Mouse (Mus musculus) heart, embryonic 15.5 days (tissue): ENCODE data around the gene Snx25. TPM values are rescaled to one million over a fixed set of nuclear protein-coding genes. Genes with fewer than 3 reads are reported as not detected.
"Not testable (repeated sequence)": the region's sequence is repeated elsewhere in the genome, so short reads cannot be mapped to it uniquely, and the experiment has no call there.

Experiments
- ATAC-seq: fragments of 200-750 bp; cut with Nextera tagmentation; replicated peaks from 2 replicates; pipeline ENCODE4 v1.8.0; 2017; ENCODE audit warnings: low read depth, moderate TSS enrichment; ENCODE audit not compliant: insufficient number of reproducible peaks, insufficient read depth, low FRiP score
- H3K27ac ChIP-seq: fragments of 300-500 bp; sonication (generic); 2 replicates; pipeline ENCODE4 v1.5.1; 2015; ENCODE audit warnings: mild to moderate bottlenecking, inconsistent platforms
- H3K27me3 ChIP-seq: fragments of 300-500 bp; sonication (generic); 2 replicates; pipeline ENCODE4 v1.6.1; 2015; ENCODE audit warnings: inconsistent platforms
- H3K36me3 ChIP-seq: fragments of 300-500 bp; sonication (generic); 2 replicates; pipeline ENCODE4 v1.6.1; 2015; ENCODE audit warnings: mild to moderate bottlenecking, inconsistent platforms
- H3K4me1 ChIP-seq: fragments of 300-500 bp; sonication (generic); replicated peaks from 2 replicates; pipeline ENCODE4 v1.6.1; 2015; ENCODE audit warnings: inconsistent platforms
- H3K4me2 ChIP-seq: fragments of 300-500 bp; sonication (generic); 2 replicates; pipeline ENCODE4 v1.6.1; 2015; ENCODE audit warnings: inconsistent platforms, mild to moderate bottlenecking, moderate library complexity
- H3K4me3 ChIP-seq: fragments of 300-500 bp; sonication (generic); 2 replicates; pipeline ENCODE4 v1.5.1; 2015; ENCODE audit warnings: mild to moderate bottlenecking, inconsistent platforms
- H3K9ac ChIP-seq: fragments of 300-500 bp; sonication (generic); 2 replicates; pipeline ENCODE4 v1.6.1; 2015; ENCODE audit warnings: mild to moderate bottlenecking, inconsistent platforms
- H3K9me3 ChIP-seq: fragments of 300-500 bp; sonication (generic); replicated peaks from 2 replicates; pipeline ENCODE4 v1.6.1; 2016; ENCODE audit warnings: inconsistent platforms
- WGBS: fragments of 180-500 bp; shearing (Covaris S2); methylation state at CpG from one replicate; pipeline ENCODE4 v1.1.7; 2015; ENCODE audit warnings: mixed read lengths; 5-methylcytosine and 5-hydroxymethylcytosine counted together
- polyA plus RNA-seq: library from polyadenylated mRNA; unstranded; fragments of >200 nt; fragmentation: Nextera tagmentation; extraction: Ambion mirVana; gene quantifications from 2 replicates; pipeline ENCODE4 v1.2.1, GENCODE M21; 2015

Snx25 gene
- polyA plus RNA-seq, 1 experiment from 2014 or later: 3.1 TPM

DNA sequence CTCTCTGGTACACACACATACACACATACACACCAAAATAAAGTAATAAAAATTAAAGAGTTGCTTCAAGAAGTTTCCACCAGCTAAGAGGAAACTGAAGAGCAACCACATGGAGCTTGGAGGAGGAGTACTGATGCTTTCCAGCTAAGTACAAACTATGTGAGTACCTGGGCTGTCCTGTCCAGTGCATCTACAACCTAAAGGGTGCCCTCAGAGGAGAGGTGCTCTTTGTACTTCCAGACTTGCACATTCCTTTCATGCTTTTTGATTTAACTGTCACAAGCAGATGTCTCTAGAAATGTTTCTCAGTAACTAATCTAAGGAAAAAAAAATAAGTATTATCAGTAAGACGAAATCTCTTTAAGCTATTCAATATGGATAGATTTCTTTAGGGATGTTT is 14.6 kb downstream of the Snx25 start:
- no peaks in the 10 kb centered on the region for H3K9me3 ChIP-seq
- no peak overlapping the region for H3K4me3 ChIP-seq
- no peak overlapping the region for H3K9ac ChIP-seq
- H3K36me3 ChIP-seq: 0 out of 2 replicates have a peak, but pooled peaks cover 6% of the 10 kb centered on the region
- H3K4me2 ChIP-seq: no peak overlapping the region
- H3K27me3 ChIP-seq: no peaks in the 10 kb centered on the region
- no peak overlapping the region for H3K27ac ChIP-seq
- 75% methylated on average over 1 of the region's 1 CpGs for WGBS
- no peak for ATAC-seq
- H3K4me1 ChIP-seq: peaks cover 8% of the 10 kb centered on the region

DNA sequence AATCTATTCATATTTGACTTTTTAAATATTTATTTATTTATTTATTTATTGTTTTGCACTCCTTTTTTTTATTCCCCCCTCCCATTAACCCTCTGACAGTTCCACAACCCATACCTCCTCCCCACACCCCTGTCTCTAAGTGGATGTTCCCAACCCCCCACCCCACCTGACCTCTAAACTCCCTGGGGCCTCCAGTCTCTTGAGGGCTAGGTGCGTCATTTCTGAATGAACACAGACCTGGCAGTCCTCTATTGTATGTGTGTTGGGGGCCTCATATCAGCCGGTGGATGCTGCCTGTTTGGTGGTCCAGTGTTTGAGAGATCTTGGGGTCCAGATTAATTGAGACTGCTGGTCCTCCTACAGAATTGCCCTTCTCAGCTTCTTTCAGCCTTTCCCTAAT is 16.4 kb downstream of the Snx25 start:
- H3K4me3 ChIP-seq, H3K4me2 ChIP-seq, H3K36me3 ChIP-seq, ATAC-seq, H3K27ac ChIP-seq, H3K4me1 ChIP-seq, H3K9ac ChIP-seq, H3K27me3 ChIP-seq, H3K9me3 ChIP-seq: not testable (repeated sequence)
- WGBS: 89% methylated on average over 2 of the region's 2 CpGs

DNA sequence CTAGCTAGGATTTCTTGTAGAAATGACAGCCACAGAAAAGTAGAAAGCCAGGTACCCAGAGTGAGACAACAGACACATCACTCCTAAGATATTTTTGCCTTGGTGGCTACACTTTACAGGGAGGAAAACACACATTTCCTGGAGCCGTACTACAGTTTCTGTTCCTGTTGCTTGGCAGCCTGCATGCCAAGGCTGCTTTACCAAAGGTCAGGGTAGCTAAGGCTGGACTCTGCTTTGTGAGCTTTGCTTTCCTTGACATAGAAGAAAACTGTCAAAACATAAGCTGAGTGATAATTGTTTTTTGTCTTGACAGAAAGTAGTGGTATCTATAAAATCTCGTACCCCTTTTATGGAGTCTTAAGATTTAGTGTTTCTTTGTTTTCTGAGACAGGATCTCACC is 21.5 kb downstream of the Snx25 start:
- no peak for ATAC-seq
- Histone ChIP-seq H3K9me3 (no peaks in the 10 kb centered on the region), H3K27me3 (no peaks in the 10 kb centered on the region), H3K9ac (no peak overlapping the region), H3K27ac (no peak overlapping the region), H3K36me3 (0 out of 2 replicates have a peak, but pooled peaks cover 6% of the 10 kb centered on the region), H3K4me2 (no peak overlapping the region), H3K4me3 (no peak overlapping the region), H3K4me1 (no peaks in the 10 kb centered on the region)
- WGBS: 66% methylated on average over 2 of the region's 2 CpGs

DNA sequence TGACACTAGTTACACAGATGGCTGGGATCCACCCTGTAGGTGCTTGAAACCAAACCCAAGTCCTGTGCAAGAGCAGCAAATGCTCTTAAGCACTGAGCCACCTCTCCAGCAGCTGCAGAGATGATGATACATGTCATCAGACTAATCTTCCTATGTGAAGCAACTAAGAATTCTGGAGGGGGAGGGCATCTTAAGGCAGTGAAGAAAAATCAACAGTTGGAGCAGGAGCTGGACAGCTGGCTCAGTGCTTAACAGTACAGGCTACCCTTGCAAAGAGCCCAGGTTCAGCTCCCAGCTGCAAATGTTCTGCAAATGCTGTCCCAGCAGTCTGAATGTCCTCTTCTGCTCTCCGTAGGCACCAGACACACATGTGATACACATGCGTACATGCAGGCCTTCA is 29.5 kb downstream of the Snx25 start:
- H3K4me1 ChIP-seq: no peaks in the 10 kb centered on the region
- H3K4me2 ChIP-seq: no peak overlapping the region
- no peaks in the 10 kb centered on the region for H3K9me3 ChIP-seq
- 91% methylated on average over 2 of the region's 2 CpGs for WGBS
- no peaks in the 10 kb centered on the region for H3K36me3 ChIP-seq
- no peaks in the 10 kb centered on the region for H3K27me3 ChIP-seq
- no peak for ATAC-seq
- H3K9ac ChIP-seq: no peak overlapping the region
- H3K27ac ChIP-seq: no peak overlapping the region
- no peak overlapping the region for H3K4me3 ChIP-seq

DNA sequence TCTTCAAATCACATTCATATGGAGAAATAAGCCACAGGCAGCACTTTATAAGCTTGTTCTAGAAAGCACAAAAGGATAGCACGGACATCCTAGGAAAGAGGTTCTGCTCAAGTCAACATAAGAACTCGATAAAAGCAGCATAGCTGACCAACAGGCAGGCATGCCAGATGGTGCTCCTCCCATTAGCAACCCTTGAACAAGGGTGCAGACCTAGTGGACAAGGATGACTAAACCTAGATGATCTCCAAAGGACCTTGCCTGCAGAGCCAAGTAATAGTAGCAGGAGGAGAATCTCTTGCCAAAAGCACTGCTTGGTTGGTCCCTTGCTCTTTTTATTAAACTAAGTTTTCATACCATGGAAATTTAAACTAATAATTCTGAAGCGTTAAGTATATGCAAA is 32.8 kb downstream of the Snx25 start:
- ATAC-seq: no peak
- Histone ChIP-seq H3K9me3 (no peaks in the 10 kb centered on the region), H3K36me3 (peaks cover 7% of the 10 kb centered on the region), H3K9ac (no peak overlapping the region), H3K4me2 (no peak overlapping the region), H3K27me3 (no peaks in the 10 kb centered on the region), H3K27ac (no peak overlapping the region), H3K4me3 (no peak overlapping the region), H3K4me1 (no peaks in the 10 kb centered on the region)
- WGBS: 87% methylated on average over 3 of the region's 3 CpGs

DNA sequence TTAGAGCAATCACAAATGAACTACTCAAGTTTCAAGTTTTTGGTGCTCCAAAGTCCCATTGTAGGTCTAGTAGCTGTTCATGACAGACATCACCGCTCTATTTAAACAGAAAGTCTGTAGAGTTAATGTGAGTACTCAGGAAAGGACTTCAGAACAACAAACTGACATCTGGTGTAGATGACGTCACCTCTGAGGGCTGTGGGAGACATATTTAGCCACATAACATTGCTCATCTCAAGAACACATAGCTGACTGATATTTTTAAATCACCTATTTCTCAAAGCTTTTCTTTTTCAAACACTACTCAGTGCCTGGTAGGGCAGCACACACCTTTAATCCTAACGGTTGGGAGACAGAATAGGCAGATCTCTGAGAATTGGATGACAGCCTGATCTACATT is 34.8 kb downstream of the Snx25 start:
- H3K9ac ChIP-seq: no peak overlapping the region
- no peak overlapping the region for H3K4me3 ChIP-seq
- no peaks in the 10 kb centered on the region for H3K4me1 ChIP-seq
- 60% methylated on average over 3 of the region's 3 CpGs for WGBS
- no peak for ATAC-seq
- no peaks in the 10 kb centered on the region for H3K9me3 ChIP-seq
- no peak overlapping the region for H3K4me2 ChIP-seq
- no peak overlapping the region for H3K27ac ChIP-seq
- H3K36me3 ChIP-seq: peaks cover 7% of the 10 kb centered on the region
- H3K27me3 ChIP-seq: no peaks in the 10 kb centered on the region

- H3K9ac ChIP-seq, ATAC-seq, H3K36me3 ChIP-seq, H3K4me2 ChIP-seq, H3K9me3 ChIP-seq, H3K4me1 ChIP-seq, H3K27ac ChIP-seq, H3K27me3 ChIP-seq, H3K4me3 ChIP-seq: not testable (repeated sequence)
Observed at GRCm38 (mm10) chr8:46113421-46114170, 38.4 kb downstream of the Snx25 start.

DNA sequence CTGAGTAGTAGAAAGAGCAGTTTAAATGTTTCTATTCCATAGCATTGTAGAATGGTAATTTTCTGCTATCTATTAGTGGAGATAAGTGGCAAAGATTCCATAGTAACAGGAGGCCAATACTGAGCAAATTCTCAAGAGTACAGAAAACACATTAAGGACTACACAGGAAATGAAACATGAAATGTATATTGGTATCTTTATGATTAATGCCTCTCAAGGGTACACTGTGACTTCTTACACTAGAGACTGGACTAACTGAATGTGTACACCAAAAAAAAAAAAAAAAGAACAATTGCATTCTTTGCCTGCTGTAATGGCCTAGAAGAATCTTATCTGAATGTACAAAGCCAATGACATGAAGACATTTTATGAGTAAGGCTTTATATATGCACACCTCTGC is 44.3 kb downstream of the Snx25 start:
- H3K4me1 ChIP-seq: no peaks in the 10 kb centered on the region
- no peak overlapping the region for H3K27ac ChIP-seq
- H3K9me3 ChIP-seq: no peaks in the 10 kb centered on the region
- H3K27me3 ChIP-seq: no peaks in the 10 kb centered on the region
- H3K36me3 ChIP-seq: 0 out of 2 replicates have a peak, but pooled peaks cover 11% of the 10 kb centered on the region
- no peak overlapping the region for H3K9ac ChIP-seq
- ATAC-seq: no peak
- no peak overlapping the region for H3K4me3 ChIP-seq
- H3K4me2 ChIP-seq: no peak overlapping the region

DNA sequence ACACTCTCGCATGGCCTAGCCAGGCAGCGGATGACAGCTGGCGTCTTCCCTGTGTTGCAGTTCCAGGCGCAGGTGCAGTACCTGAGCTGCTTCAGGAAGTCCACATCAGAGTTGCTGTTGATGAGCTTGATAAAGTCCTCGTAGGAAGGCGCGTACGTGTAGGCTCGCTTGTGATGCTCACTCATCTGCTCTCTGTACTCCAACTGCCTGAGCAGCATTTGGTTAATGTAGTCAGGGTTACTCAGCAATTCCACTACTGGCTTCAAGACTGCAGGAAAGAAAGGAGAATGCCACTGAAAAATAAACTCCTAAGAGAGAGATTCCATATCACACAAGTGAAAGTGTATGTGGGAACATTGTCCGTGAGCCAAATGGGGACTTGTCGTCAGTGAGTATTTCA is 48.5 kb downstream of the Snx25 start:
- H3K4me1 ChIP-seq: no peaks in the 10 kb centered on the region
- no peak overlapping the region for H3K9ac ChIP-seq
- H3K4me3 ChIP-seq: no peak overlapping the region
- H3K27ac ChIP-seq: no peak overlapping the region
- H3K9me3 ChIP-seq: 0 out of 2 replicates have a peak, but pooled peaks cover 3% of the 10 kb centered on the region
- H3K36me3 ChIP-seq: peaks cover 22% of the 10 kb centered on the region; the same call in 1 of the 2 replicates
- H3K27me3 ChIP-seq: no peaks in the 10 kb centered on the region
- H3K4me2 ChIP-seq: no peak overlapping the region
- ATAC-seq: no peak
- 92% methylated on average over 11 of the region's 11 CpGs for WGBS

GRCm38 (mm10) chr8:46092667-46093360 is 59.1 kb downstream of the Snx25 start:
- Histone ChIP-seq H3K27ac (no peak overlapping the region), H3K27me3 (no peaks in the 10 kb centered on the region), H3K4me2 (no peak overlapping the region), H3K9ac (no peak overlapping the region), H3K9me3 (no peaks in the 10 kb centered on the region), H3K4me1 (peaks cover 16% of the 10 kb centered on the region), H3K4me3 (no peak overlapping the region), H3K36me3 (no peaks in the 10 kb centered on the region)
- WGBS: 62% methylated on average over 6 of the region's 6 CpGs
- ATAC-seq: no peak

DNA sequence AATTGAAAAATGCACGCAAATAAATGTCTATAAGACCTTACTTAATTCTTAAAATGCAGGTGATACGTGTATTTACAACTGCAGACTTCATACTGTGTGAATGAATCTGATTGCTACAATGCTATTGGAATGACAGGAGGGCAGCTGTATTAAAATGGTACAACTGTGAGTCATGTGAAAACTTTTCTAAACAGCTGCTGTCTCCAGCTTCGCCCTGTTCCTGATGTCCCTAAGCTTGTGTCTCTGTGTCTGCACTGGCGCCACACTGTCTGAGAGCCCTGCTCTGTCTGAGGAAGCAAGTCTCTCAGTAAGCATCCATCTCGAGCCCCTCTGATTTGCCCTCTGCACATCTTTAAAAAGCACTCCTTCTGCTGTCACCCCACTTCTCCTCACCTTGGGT is 68.8 kb downstream of the Snx25 start:
- no peak overlapping the region for H3K9ac ChIP-seq
- no peaks in the 10 kb centered on the region for H3K9me3 ChIP-seq
- H3K4me1 ChIP-seq: peaks cover 11% of the 10 kb centered on the region
- H3K27me3 ChIP-seq: no peaks in the 10 kb centered on the region
- WGBS: 55% methylated on average over 5 of the region's 5 CpGs
- H3K4me2 ChIP-seq: no peak overlapping the region
- no peak overlapping the region for H3K4me3 ChIP-seq
- no peak overlapping the region for H3K27ac ChIP-seq
- no peak for ATAC-seq
- no peaks in the 10 kb centered on the region for H3K36me3 ChIP-seq

DNA sequence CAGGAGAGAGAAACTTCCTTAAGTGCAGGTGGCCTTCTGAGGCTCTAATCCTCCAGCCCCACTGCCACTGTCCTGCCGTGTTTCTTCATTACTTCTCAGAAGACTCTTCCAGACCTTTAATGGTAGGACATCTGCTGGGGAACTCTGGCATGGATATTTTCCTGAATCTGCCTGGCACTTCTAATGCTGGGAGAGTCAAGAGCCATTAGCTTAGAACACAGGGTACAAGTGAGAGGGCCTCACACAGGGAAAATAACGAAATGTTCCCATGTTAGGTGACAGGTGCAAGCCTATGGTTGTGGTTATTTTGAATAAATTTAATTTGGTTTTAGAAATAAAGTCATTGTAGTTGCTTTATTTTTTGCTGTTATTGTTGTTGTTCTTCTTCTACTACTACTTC is 70.9 kb downstream of the Snx25 start:
- Histone ChIP-seq H3K27me3 (no peaks in the 10 kb centered on the region), H3K4me1 (peaks cover 8% of the 10 kb centered on the region), H3K27ac (no peak overlapping the region), H3K36me3 (no peaks in the 10 kb centered on the region), H3K4me3 (no peak overlapping the region), H3K9ac (no peak overlapping the region), H3K4me2 (no peak overlapping the region), H3K9me3 (no peaks in the 10 kb centered on the region)
- ATAC-seq: no peak
- WGBS: 78% methylated on average over 2 of the region's 2 CpGs
